Mouse (Mus musculus) heart, adult 8-10 months (tissue): Measurements from ENCODE around the gene Kcnj2. TPM values are rescaled to one million over a fixed set of nuclear protein-coding genes. Genes with fewer than 3 reads are reported as not detected.

ENCODE experiments used
- DNase-seq: peaks from one replicate; pipeline ENCODE4 v3.0.0; 2022; ENCODE audit warnings: low spot score
- total RNA-seq, 4 experiments: library from RNA; stranded (reverse); gene quantifications; 2 replicates each; pipeline ENCODE4 v1.2.4; 2022

Kcnj2 gene
- total RNA-seq, 4 experiments from 2014 or later = 32.8 to 51.7 (median 39.3) TPM

DNA sequence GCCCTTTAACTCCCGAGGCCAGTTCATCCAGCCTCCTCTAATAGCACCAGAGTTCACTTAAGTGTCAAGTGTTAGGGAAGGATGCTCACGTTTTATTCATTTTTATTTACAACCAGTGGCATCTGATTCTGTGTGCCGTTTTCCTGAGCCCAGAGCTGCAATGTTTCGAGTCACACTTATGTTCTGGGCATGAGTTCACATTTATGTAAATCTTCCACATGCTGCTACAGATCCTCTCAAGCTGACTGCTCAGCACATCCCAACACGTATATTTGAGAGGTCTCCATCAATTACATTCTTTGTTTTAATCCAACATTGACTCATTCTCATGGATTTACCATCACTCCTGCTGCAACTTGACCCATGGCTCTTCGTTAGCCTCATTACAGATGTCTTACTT, 25.2 kb downstream of the Kcnj2 start:
- no peak for DNase-seq

DNA sequence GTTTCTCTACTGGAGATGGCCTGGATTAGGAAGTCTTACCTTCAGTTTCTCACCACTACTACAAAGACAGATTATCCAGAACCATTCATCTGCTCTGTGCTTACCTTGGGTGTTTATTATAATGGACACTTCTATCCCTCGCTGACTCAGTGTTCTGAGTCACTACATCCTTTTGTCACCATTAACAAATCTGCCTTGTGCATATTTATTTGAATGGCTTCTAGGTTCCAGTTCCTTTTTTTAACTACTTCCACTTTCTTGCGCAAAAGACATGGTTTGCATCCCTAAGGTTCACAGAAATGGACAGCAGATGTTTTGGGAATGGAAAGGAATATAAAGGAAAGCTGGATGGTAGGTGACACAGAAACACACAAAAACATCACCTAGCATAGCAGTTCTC, 27.0 kb downstream of the Kcnj2 start:
- no peak for DNase-seq

DNA sequence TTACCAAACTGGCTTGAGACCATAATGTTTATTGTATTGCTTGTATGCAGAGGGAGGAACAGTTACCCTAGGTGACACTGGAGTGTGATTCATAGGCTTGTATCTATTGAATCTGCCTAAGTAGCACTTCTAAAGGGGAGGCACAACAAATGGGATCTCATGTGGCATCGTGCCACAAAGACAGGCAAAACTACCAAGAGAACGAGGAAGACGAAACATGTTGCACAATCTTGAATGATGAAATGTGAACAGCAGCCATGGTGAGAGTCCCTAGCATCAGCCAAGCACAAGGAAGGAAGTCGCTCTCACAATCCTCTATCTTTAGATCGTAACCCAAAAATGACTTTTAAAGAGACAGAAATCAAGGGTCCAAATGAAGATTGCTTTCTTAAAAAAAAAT, 30.6 kb downstream of the Kcnj2 start:
- DNase-seq = peak; percentile 47

DNA sequence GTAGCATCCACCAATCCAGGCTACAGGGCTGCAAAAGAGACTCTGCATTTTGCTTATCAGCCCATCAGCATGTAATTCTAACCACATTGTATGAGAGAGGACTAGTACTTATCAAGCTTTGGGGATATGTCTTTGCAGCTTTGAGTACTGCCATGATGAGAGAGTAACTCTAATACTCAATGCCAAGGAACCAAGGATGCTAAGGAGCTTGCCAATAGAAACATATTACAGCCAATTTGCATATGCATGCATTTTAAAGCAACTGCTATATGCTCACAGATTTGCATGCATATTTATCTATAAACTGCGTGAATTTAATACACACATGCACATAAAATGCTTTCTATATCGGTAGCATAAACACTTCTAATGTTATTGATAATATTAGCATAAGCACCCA, 34.2 kb downstream of the Kcnj2 start:
- no peak for DNase-seq

DNA sequence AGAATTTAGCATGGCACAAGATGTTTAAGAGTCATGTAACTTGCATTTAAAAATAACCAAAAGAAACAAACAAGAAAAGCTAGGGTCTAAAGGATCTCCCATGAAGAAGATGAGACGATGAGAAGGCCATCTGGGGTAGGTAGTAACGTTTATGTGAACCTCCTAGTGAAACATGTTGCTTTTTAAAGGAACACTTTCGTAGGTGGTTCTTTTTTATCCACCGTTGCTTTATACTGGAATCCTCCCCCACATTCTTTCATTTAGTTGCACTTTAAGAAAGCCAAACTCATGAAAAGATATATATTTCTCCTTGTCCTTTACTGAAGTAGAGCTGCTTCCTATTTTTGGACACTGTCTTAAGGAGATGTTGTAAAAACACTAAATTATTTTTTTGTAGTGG, 34.7 kb downstream of the Kcnj2 start:
- DNase-seq = no peak

DNA sequence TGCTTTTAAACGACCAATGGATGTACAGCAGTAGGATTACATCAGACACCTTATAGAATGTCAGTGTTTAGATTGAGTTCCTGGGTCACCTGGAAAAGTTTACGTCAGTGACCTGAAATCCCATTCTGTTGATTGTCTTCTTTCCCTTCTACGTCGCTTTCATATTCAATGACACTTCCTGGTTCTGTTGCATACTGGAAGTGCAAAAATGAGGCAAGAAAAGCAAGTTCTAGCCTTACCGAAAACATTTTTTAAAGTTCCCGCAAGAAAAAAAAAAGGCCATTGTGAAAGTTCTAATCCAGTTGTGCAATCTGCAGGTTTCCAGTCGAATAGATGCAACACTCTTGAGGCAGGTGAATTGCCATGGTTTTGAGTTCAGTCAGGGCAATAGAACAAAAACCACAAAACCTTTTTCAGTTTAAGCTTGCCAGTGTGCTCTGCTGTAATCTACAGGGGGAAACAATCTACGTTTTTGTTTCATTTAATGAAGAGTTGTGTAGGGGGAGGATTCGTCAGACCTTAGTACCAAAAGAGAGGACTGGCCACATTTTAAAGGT, 35.7 kb downstream of the Kcnj2 start:
- no peak for DNase-seq

DNA sequence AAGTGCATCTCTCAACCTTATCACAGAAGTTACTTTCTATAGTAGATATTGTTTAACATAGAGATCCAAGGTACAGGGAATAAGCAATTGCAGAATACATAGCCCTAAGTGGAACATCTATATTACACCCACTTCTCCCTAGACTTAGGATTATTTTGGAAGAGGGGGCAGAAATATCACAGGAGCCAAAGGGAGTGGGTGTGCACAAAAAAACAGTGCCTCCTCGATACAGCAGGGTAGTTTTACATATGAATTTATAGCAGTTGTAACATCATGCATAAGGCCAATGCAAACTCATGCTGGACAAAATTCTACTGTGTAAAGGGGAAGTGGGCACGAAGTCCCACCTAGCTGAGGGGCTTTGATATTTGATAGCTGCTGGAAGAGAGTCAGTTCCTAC, 38.5 kb downstream of the Kcnj2 start:
- no peak for DNase-seq

DNA sequence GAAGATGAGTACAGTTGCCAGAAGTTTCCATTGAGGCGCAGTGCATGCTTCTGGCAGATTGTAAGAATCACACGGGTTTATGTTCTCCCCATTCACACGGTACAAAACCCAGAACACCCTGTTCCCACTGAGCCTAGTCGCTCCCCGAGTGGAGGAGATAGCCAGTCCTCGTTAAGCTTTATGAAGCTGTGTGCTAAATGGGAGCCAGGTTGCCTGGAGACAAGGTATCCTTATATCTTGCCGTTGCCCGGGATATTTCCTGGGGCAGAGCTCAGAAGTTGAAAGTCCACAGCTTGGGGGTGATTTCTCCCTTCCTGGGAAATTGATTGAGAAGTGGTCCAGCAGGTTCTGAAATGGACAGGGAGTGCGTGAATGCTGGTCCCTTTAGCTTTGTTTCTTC, 42.2 kb downstream of the Kcnj2 start:
- DNase-seq = no peak

DNA sequence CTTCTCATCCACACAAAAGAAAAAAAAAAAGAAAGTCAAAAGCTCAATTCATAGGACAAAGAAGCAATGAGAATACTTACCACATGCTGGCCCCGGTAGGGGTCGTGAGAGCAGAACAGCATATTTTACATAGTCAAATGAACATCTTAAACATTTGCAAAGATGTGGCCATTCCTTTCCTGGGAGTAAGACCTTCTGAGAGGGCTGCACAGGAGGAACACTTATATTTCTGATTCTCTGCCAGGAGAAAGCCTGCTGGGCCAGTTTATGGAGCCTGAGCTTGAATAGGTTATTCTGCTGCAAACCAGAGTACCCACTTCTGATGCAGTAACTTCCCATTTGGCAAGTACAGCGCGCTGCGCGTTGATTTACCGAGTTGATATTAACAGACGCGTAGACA, 55.5 kb downstream of the Kcnj2 start:
- DNase-seq = no peak

DNA sequence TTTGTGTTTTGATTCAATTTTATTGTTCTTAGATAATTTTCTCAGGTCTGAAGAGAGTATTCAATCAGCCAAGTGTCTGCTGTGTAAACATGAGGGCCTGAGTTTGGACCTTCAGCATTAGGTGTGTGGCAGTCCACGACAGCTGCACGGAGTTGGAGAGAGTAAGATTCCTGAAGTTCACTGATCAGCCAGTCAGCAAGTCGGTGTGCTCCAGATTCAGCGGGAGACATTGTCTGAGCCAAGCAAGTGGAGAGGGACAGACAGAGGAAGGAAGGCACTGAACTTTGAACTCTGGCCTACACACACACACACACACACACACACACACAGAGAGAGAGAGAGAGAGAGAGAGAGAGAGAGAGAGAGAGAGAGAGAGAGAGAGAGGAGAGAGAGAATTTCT, 57.4 kb downstream of the Kcnj2 start:
- DNase-seq = no peak

DNA sequence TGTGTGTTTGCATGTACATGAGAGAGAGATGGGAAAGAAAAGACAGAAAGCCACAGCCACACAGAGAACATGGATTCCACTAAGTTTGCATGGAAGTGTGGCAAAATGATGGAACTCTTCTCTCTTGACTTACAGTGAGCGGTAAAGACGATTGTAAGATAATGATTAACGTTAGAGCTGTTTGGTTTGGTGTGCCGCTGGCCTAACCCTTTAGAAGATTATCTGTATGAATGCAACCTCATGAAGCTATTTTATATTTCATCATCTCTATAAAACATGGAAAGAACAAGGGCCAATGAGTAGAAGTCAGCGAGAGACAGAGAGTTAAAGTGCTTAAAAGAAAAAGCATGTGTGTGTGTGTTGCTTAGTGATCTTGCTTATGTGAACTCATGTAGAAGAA, 60.0 kb downstream of the Kcnj2 start:
- DNase-seq = no peak

Other genes with a start within 250 kb of the Kcnj2 start
- under 1 TPM in 1 of 4 experiments, not detected in 3; 0.06 TPM for gene Kcnj16, start 98.1 kb upstream of the Kcnj2 start, total RNA-seq